Mouse (Mus musculus): ENCODE measurements around the gene Tmem104. TPM values are rescaled to one million over a fixed set of nuclear protein-coding genes. Genes with fewer than 3 reads are reported as not detected.

The Tmem104 gene
- polyA plus RNA-seq, 1 experiment from 2014 or later: 8.4 TPM

DNA sequence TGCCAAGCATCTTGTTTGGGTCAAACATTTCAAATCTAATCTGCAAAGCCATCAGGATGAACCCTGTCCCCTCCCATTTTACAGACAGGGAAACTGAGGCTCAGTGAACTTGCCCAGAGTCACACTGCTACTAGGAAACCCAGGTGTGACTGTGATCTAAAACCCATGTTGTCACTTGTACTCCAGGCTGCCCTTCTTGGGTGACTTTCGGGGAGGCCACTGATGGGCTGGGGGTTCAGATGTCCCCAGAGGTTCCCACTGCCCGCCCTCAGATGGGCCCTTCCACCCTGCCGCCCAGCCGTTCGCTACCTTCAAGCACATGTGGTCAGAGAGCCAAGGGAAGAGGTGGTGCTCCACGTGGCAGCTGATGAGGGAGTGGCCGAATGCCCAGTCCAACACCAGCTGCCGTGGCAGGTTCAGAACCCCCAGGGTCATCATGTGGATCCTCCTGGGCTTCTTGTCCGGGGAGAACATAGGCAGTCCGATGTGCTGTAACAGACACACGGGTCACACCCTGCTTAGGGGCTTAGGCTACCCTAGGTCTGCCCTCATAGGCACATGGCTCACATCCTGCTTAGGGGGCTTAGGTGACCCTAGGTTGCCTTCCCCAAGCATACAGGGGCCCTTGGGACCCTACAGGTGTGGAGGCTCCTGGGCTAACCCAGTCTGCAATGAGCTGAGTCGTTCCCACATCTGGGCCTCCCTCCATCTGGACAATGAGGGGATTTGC, 96.8 kb downstream of the Tmem104 start:
- no peak for ATAC-seq (ENCODE audit: insufficient number of reproducible peaks, low FRiP score)
- Histone ChIP-seq H3K4me1 (replicated peaks) (peaks cover 14% of the 10 kb centered on the region), H3K27ac (ENCODE audit: poor library complexity, severe bottlenecking) (no peak overlapping the region), H3K9me3 (replicated peaks) (no peaks in the 10 kb centered on the region), H3K36me3 (no peaks in the 10 kb centered on the region), H3K9ac (no peak overlapping the region), H3K4me2 (no peak overlapping the region), H3K4me3 (no peak overlapping the region), H3K27me3 (replicated peaks) (no peaks in the 10 kb centered on the region)
- WGBS: 75% methylated on average over 12 of the region's 12 CpGs

DNA sequence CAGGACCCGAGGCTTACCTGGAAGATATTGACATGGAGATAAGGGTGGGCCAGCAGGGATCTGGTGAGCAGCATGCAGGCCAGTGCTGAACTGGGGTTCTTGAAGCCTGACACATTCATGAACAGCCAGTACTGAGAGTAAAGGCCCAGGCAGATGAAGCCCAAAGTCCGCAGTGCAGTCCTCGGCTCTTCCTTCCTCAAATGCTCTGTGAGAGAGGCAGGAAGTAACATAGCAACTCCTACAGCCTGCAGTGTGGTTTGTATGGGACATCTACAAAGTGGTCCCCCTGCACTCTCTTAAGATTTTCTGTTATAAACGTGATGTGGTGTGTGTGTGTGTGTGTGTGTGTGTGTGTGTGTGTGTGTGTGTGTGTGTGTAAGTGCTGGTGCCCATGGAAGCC, 98.0 kb downstream of the Tmem104 start:
- 43% methylated on average over 4 of the region's 4 CpGs for WGBS
- ATAC-seq (ENCODE audit: insufficient number of reproducible peaks, low FRiP score): no peak
- no peak overlapping the region for H3K27ac ChIP-seq (ENCODE audit: poor library complexity, severe bottlenecking)
- H3K4me3 ChIP-seq: no peak overlapping the region
- H3K36me3 ChIP-seq: no peaks in the 10 kb centered on the region
- H3K4me2 ChIP-seq: no peak overlapping the region
- peaks cover 18% of the 10 kb centered on the region for H3K4me1 ChIP-seq (replicated peaks)
- no peaks in the 10 kb centered on the region for H3K27me3 ChIP-seq (replicated peaks)
- H3K9me3 ChIP-seq (replicated peaks): no peaks in the 10 kb centered on the region
- H3K9ac ChIP-seq: no peak overlapping the region

DNA sequence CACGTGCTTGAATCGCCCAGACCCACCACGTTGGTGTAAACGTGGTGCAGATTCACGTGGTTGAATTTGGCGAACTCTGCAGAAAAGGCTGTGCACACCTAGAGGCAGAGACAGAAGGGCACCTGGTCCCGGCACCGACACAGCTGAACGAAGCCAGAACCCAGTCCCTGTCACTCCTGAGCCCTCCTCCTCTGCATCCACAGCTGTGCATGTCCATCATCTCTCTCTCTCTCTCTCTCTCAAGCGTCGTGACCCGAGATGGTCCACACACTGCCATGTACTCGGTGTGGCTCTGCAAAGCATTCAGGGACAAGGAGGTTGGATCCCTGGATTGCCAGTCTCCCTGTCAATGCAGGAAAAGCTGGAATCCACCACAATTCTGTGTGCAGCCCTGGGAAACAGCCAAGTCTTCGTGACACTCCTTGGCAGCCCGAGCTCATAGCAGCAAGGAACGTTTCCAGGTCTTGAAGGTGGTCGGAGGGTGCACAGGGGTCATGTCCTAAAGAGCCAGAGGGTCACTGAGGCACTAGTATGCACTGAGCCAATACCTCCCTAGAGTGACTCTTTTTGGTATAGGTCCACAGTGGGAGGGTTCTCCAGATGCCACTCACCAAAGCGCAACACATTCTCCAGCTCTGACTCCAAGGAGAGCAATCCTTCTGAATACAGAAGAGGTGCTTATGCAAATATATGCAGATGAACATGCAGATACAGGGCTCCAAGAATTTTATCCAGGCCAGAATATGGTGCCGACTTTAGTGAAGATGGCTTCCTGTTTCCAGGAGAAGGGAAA, 99.1 kb downstream of the Tmem104 start:
- no peaks in the 10 kb centered on the region for H3K9me3 ChIP-seq (replicated peaks)
- ATAC-seq (ENCODE audit: insufficient number of reproducible peaks, low FRiP score): no peak
- no peaks in the 10 kb centered on the region for H3K36me3 ChIP-seq
- H3K4me3 ChIP-seq: no peak overlapping the region
- no peaks in the 10 kb centered on the region for H3K27me3 ChIP-seq (replicated peaks)
- peaks cover 18% of the 10 kb centered on the region for H3K4me1 ChIP-seq (replicated peaks)
- H3K4me2 ChIP-seq: no peak overlapping the region
- no peak overlapping the region for H3K27ac ChIP-seq (ENCODE audit: poor library complexity, severe bottlenecking)
- H3K9ac ChIP-seq: no peak overlapping the region
- 68% methylated on average over 19 of the region's 19 CpGs for WGBS

DNA sequence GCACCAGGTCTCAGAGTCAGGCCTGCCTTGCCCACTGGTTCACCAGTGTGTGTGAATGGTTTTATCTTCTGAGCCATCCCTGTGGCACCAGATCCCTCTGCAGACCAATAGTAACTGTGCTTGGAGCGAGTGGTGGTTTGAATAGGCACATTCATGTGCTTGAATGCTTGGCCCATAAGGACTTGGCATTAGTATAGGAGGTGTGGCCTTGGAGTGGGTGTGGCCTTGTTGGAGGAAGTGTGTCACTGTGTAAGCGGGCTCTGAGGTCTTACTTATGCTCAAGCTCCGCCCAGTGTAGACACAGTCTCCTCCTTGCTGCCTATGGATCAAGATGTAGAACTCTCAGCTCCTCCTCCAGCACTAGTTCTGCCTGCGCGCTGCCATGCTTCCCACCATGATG, 100.1 kb downstream of the Tmem104 start:
- no peak overlapping the region for H3K4me2 ChIP-seq
- H3K9me3 ChIP-seq (replicated peaks): no peaks in the 10 kb centered on the region
- 0 out of 2 replicates have a peak, but pooled peaks have one; percentile 9 for ATAC-seq (ENCODE audit: insufficient number of reproducible peaks, low FRiP score)
- WGBS: 83% methylated on average over 5 of the region's 5 CpGs
- H3K27me3 ChIP-seq (replicated peaks): no peaks in the 10 kb centered on the region
- no peaks in the 10 kb centered on the region for H3K36me3 ChIP-seq
- no peak overlapping the region for H3K27ac ChIP-seq (ENCODE audit: poor library complexity, severe bottlenecking)
- H3K9ac ChIP-seq: no peak overlapping the region
- peaks cover 11% of the 10 kb centered on the region for H3K4me1 ChIP-seq (replicated peaks)
- no peak overlapping the region for H3K4me3 ChIP-seq

DNA sequence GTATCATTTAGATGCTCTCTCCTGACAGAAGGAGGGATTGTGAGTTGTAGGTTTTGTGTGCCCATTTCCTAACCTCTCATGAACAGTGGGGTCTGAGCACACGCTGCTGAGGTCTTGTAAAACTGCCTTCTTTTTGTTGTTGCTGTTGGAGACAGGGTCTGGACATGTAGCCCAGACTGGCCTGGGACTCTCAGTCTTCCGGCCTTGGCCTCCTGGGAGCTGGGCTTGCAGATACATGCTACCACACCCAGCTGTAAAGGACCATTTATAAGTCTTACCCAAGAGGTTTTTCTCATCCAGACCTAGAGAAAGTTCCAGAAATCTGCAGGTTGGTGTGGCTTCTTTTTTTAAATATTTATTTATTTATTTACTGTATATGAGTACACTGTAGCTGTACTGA, 101.0 kb downstream of the Tmem104 start:
- 86% methylated on average over 2 of the region's 2 CpGs for WGBS
- H3K4me3 ChIP-seq: no peak overlapping the region
- H3K9ac ChIP-seq: no peak overlapping the region
- H3K4me2 ChIP-seq: no peak overlapping the region
- peaks cover 15% of the 10 kb centered on the region for H3K4me1 ChIP-seq (replicated peaks)
- no peaks in the 10 kb centered on the region for H3K9me3 ChIP-seq (replicated peaks)
- no peak overlapping the region for H3K27ac ChIP-seq (ENCODE audit: poor library complexity, severe bottlenecking)
- H3K36me3 ChIP-seq: no peaks in the 10 kb centered on the region
- no peak for ATAC-seq (ENCODE audit: insufficient number of reproducible peaks, low FRiP score)
- no peaks in the 10 kb centered on the region for H3K27me3 ChIP-seq (replicated peaks)

GRCm38 (mm10) chr11:115289885-115290284, 102.6 kb downstream of the Tmem104 start:
- no peak overlapping the region for H3K4me3 ChIP-seq
- no peaks in the 10 kb centered on the region for H3K27me3 ChIP-seq (replicated peaks)
- H3K9ac ChIP-seq: no peak overlapping the region
- 74% methylated on average over 8 of the region's 8 CpGs for WGBS
- ATAC-seq (ENCODE audit: insufficient number of reproducible peaks, low FRiP score): no peak
- H3K4me1 ChIP-seq (replicated peaks): peaks cover 15% of the 10 kb centered on the region
- no peak overlapping the region for H3K4me2 ChIP-seq
- no peaks in the 10 kb centered on the region for H3K36me3 ChIP-seq
- H3K9me3 ChIP-seq (replicated peaks): no peaks in the 10 kb centered on the region
- no peak overlapping the region for H3K27ac ChIP-seq (ENCODE audit: poor library complexity, severe bottlenecking)

DNA sequence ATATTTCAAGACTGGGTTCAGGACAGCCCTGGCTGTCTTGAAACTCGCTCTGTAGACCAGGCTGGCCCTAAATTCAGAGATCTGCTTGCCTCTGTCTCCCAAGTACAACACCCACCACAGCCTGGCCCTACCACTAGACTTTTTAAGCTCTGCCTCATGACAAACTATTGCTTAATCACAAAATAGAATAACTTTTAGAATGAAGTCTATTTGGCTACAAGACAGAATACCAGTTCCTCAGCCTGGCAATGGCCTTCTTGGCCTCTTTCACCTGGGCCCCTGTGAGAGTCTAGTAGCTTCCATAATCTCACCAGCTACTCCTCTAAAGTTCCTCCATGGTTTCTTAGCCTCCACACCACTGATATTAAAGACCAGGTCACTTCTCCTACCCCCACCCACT, 103.0 kb downstream of the Tmem104 start:
- WGBS: 92% methylated on average over 1 of the region's 1 CpGs
- 0 out of 2 replicates have a peak overlapping the region, but pooled peaks have one; percentile 0 for H3K27ac ChIP-seq (ENCODE audit: poor library complexity, severe bottlenecking)

DNA sequence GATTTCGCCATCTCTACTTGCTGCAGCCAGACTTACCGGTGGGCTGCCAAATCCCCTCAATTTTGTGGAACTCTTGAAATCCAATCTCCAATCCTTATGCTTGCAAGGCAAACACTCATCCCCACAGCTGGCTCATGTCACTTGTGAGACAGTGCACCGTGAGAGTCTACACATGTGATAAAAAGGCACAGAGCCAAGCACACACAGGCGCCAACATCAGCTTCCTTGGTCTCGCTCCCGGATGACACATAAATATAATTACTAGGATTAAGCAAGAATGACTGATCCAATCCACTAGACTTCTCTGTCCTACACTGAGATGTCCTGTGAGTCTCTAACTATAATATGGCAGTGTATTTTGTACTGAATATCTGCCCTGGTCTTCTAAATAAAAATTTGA, 103.6 kb downstream of the Tmem104 start:
- Histone ChIP-seq H3K27me3 (replicated peaks) (peaks cover 4% of the 10 kb centered on the region; the same call in 1 of the 2 replicates), H3K4me1 (replicated peaks) (peaks cover 12% of the 10 kb centered on the region), H3K9me3 (replicated peaks) (no peaks in the 10 kb centered on the region), H3K27ac (ENCODE audit: poor library complexity, severe bottlenecking) (0 out of 2 replicates have a peak overlapping the region, but pooled peaks have one; percentile 0), H3K36me3 (no peaks in the 10 kb centered on the region), H3K4me2 (no peak overlapping the region), H3K9ac (no peak overlapping the region), H3K4me3 (no peak overlapping the region)
- 60% methylated on average over 6 of the region's 6 CpGs for WGBS
- ATAC-seq (ENCODE audit: insufficient number of reproducible peaks, low FRiP score): no peak

More for the DNA sequence above, 103.0 kb downstream of the Tmem104 start:
- Histone ChIP-seq H3K4me3 (no peak overlapping the region), H3K4me1 (replicated peaks) (peaks cover 15% of the 10 kb centered on the region), H3K9ac (no peak overlapping the region), H3K27me3 (replicated peaks) (no peaks in the 10 kb centered on the region), H3K36me3 (no peaks in the 10 kb centered on the region), H3K4me2 (no peak overlapping the region), H3K9me3 (replicated peaks) (no peaks in the 10 kb centered on the region)
- no peak for ATAC-seq (ENCODE audit: insufficient number of reproducible peaks, low FRiP score)

GRCm38 (mm10) chr11:115291503-115291902, 104.2 kb downstream of the Tmem104 start:
- Histone ChIP-seq H3K4me1 (replicated peaks) (peaks cover 12% of the 10 kb centered on the region), H3K36me3 (no peaks in the 10 kb centered on the region), H3K9ac (no peak overlapping the region), H3K27me3 (replicated peaks) (peaks cover 10% of the 10 kb centered on the region), H3K4me2 (no peak overlapping the region), H3K9me3 (replicated peaks) (no peaks in the 10 kb centered on the region), H3K4me3 (no peak overlapping the region), H3K27ac (ENCODE audit: poor library complexity, severe bottlenecking) (no peak overlapping the region)
- no peak for ATAC-seq (ENCODE audit: insufficient number of reproducible peaks, low FRiP score)
- WGBS: 79% methylated on average over 10 of the region's 10 CpGs

- no peak overlapping the region for H3K9ac ChIP-seq
- H3K4me1 ChIP-seq (replicated peaks): peaks cover 20% of the 10 kb centered on the region
- no peak overlapping the region for H3K4me2 ChIP-seq
- H3K36me3 ChIP-seq: no peaks in the 10 kb centered on the region
- WGBS: 50% methylated on average over 14 of the region's 14 CpGs
- H3K4me3 ChIP-seq: no peak overlapping the region
- peaks cover 22% of the 10 kb centered on the region for H3K27me3 ChIP-seq (replicated peaks)
- ATAC-seq (ENCODE audit: insufficient number of reproducible peaks, low FRiP score): no peak
- H3K9me3 ChIP-seq (replicated peaks): no peaks in the 10 kb centered on the region
- H3K27ac ChIP-seq (ENCODE audit: poor library complexity, severe bottlenecking): no peak overlapping the region
Measured at GRCm38 (mm10) chr11:115292631-115293375, 105.5 kb downstream of the Tmem104 start.

GRCm38 (mm10) chr11:115295939-115296338, 108.7 kb downstream of the Tmem104 start:
- no peak overlapping the region for H3K9ac ChIP-seq
- no peak overlapping the region for H3K27ac ChIP-seq (ENCODE audit: poor library complexity, severe bottlenecking)
- no peak for ATAC-seq (ENCODE audit: insufficient number of reproducible peaks, low FRiP score)
- no peaks in the 10 kb centered on the region for H3K36me3 ChIP-seq
- 0 out of 2 replicates have a peak, but pooled peaks cover 3% of the 10 kb centered on the region for H3K9me3 ChIP-seq (replicated peaks)
- peaks cover 43% of the 10 kb centered on the region for H3K27me3 ChIP-seq (replicated peaks)
- 82% methylated on average over 11 of the region's 11 CpGs for WGBS
- no peak overlapping the region for H3K4me3 ChIP-seq
- peaks cover 17% of the 10 kb centered on the region for H3K4me1 ChIP-seq (replicated peaks)
- no peak overlapping the region for H3K4me2 ChIP-seq
